Mouse (Mus musculus) olfactory bulb, adult 2 months (tissue): ENCODE measurements at regions not wholly inside any gene's neighbourhood (a gene's known extent, or its start where the extent isn't known, plus 50 kb on each side); places are given as distances from the start of the nearest gene placed in this dataset.

ENCODE experiments used
- CTCF ChIP-seq: fragments of 200-500 bp; IDR thresholded peaks from 2 replicates; pipeline ENCODE4 v1.5.1; 2012; ENCODE audit warnings: low read depth, mild to moderate bottlenecking, low read length, moderate library complexity; ENCODE audit not compliant: insufficient read depth
- POLR2A ChIP-seq: fragments of 200-500 bp; IDR thresholded peaks from 2 replicates; pipeline ENCODE4 v1.6.1; 2012; ENCODE audit warnings: mild to moderate bottlenecking, low read depth, low read length, moderate library complexity; ENCODE audit not compliant: insufficient read depth

- TF ChIP-seq POLR2A (no peak), CTCF (no peak)
These were observed 563.2 kb downstream of the Tns3 start for GRCm38 (mm10) chr11:8101091-8101490.
